Comparison of ENCODE assay signal across 24 mouse cellular contexts in the genomic region with DNA sequence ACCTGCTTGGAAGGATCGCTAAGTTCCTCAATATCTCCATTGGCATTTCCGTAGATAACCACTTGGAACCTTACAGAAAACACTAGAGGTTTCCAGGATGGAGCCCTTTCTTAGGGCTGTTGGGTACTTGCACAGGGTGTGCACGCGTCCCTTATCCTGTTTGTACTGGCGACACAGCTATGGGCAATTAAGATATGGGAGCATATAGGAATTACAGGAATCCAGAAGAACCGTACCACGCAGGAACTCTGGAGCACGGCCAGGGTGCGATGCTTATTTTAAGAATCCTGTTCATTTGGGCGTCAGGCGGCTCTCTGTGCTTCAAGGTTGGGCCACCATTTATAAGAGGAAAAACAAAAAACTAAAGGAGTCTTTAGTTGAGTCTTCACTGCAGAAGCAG. TPM values are rescaled to one million over a fixed set of nuclear protein-coding genes. Genes with fewer than 3 reads are reported as not detected.
DNase-seq lines count a peak whose midpoint lies in the region; ATAC-seq and TF ChIP-seq lines count a peak whose summit lies in the region.
"Had no signal": no experiment of that assay in that cellular context is flagged by ENCODE, and none has a peak within 500 bp of the region (broad histone marks: within the 10 kb centered on the region; RNA-seq: fewer than 3 reads in every experiment).

No protein-coding gene starts in this region.

- H3K4me1 ChIP-seq in heart, embryonic 11.5 days (ENCODE audit: control insufficient read depth, insufficient read depth, low read length), result peaks cover 23% of the 10 kb centered on the region
- no peaks in the 10 kb centered on the region for H3K4me1 ChIP-seq in liver, embryonic 16.5 days (ENCODE audit: control insufficient read depth, low read depth, low read length)
- H3K4me1 ChIP-seq in liver, embryonic 11.5 days (replicated peaks; ENCODE audit: control insufficient read depth, insufficient read depth, low read length), result 0 out of 2 replicates have a peak, but pooled peaks cover 2% of the 10 kb centered on the region
- peaks cover 44% of the 10 kb centered on the region for H3K4me1 ChIP-seq in heart, postnatal 0 days (ENCODE audit: control insufficient read depth, insufficient read depth)
- H3K4me1 ChIP-seq: liver, embryonic 13.5 days; midbrain, embryonic 10.5 days had no signal

- no peak for TF ChIP-seq CTCF in heart, postnatal 0 days (IDR thresholded peaks at IDR 0.05; ENCODE audit: low read depth)

- no peaks in the 10 kb centered on the region for H3K36me3 ChIP-seq in heart, embryonic 11.5 days (ENCODE audit: control insufficient read depth, insufficient read depth, low read length)
- H3K36me3 ChIP-seq in liver, embryonic 16.5 days (ENCODE audit: control insufficient read depth, insufficient read depth), result no peaks in the 10 kb centered on the region
- H3K36me3 ChIP-seq in liver, embryonic 11.5 days (ENCODE audit: control insufficient read depth, insufficient read depth, low read length), result no peaks in the 10 kb centered on the region
- H3K36me3 ChIP-seq in heart, postnatal 0 days (replicated peaks; ENCODE audit: control insufficient read depth, insufficient read depth, low read length), result no peaks in the 10 kb centered on the region
- H3K36me3 ChIP-seq: liver, embryonic 13.5 days; midbrain, embryonic 10.5 days; neural tube, embryonic 13.5 days had no signal

- TF ChIP-seq EP300 in heart, postnatal 0 days (IDR thresholded peaks at IDR 0.05; ENCODE audit: low read depth), result 0 out of 2 replicates have a peak, but pooled peaks have one; percentile 51

- ATAC-seq in heart, embryonic 11.5 days (replicated peaks; ENCODE audit: insufficient number of reproducible peaks, low FRiP score, low TSS enrichment), result peak; percentile 70; the same call in 1 of the 2 replicates
- peak; percentile 37; the same call in 1 of the 2 replicates for ATAC-seq in liver, embryonic 16.5 days (ENCODE audit: low read depth)
- ATAC-seq in liver, embryonic 11.5 days (replicated peaks; ENCODE audit: low FRiP score), result no peak
- ATAC-seq in heart, postnatal 0 days (ENCODE audit: insufficient read depth, low read depth), result peak; percentile 89
- ATAC-seq: CD4-positive, CD25-positive, alpha-beta regulatory T cell, adult 4 months; forebrain, embryonic 13.5 days; inflammation-experienced regulatory T-cells, adult 6 months; midbrain, embryonic 16.5 days had no signal

- no peaks in the 10 kb centered on the region for H3K27me3 ChIP-seq in heart, embryonic 11.5 days (ENCODE audit: control insufficient read depth, insufficient read depth, low read length)
- no peaks in the 10 kb centered on the region for H3K27me3 ChIP-seq in liver, embryonic 16.5 days (ENCODE audit: control insufficient read depth, insufficient read depth, low read depth, low read length)
- no peaks in the 10 kb centered on the region for H3K27me3 ChIP-seq in liver, embryonic 11.5 days (replicated peaks; ENCODE audit: control insufficient read depth, insufficient read depth, low read length)
- H3K27me3 ChIP-seq in heart, postnatal 0 days (ENCODE audit: control insufficient read depth, insufficient read depth, low read length), result no peaks in the 10 kb centered on the region
- H3K27me3 ChIP-seq: forebrain, embryonic 13.5 days; liver, embryonic 13.5 days; neural tube, embryonic 13.5 days had no signal

- no peak overlapping the region for H3K4me3 ChIP-seq in heart, embryonic 11.5 days (ENCODE audit: low read depth, low read length)
- H3K4me3 ChIP-seq in liver, embryonic 16.5 days (ENCODE audit: low read depth, low read length), result no peak overlapping the region
- no peak overlapping the region for H3K4me3 ChIP-seq in liver, embryonic 11.5 days (ENCODE audit: low read depth, low read length)
- H3K4me3 ChIP-seq in heart, postnatal 0 days (ENCODE audit: low read depth, low read length), result peak overlapping the region; percentile 16; the same call in 1 of the 2 replicates
- H3K4me3 ChIP-seq: forebrain, embryonic 13.5 days; liver, embryonic 13.5 days; midbrain, embryonic 10.5 days; myocyte; neural tube, embryonic 13.5 days had no signal

- no peak for DNase-seq in heart, adult 11 months
- no peak for DNase-seq in liver, embryonic 11.5 days (ENCODE audit: low spot score)
- DNase-seq in heart, postnatal 0 days (ENCODE audit: low spot score), result peak; percentile 82
- peak; percentile 28 for DNase-seq in lung, postnatal 10 days
- DNase-seq in gastrocnemius, postnatal 4 days (ENCODE audit: low spot score in 2 of 2), result no peak
- no peak for DNase-seq in yolk sac, embryonic 10.5 days (ENCODE audit: low spot score)
- DNase-seq: adrenal gland, postnatal 25 days; cerebellum, adult 9-10 months; gastrocnemius, postnatal 14 days; kidney, adult 2 months; kidney, postnatal 14 days; liver, embryonic 13.5 days; right cerebral cortex, postnatal 4 days; thymus, postnatal 14 days had no signal

- peak overlapping the region; percentile 78 for H3K27ac ChIP-seq in heart, embryonic 11.5 days (ENCODE audit: low read depth, low read length)
- H3K27ac ChIP-seq in liver, embryonic 16.5 days (ENCODE audit: low read length), result no peak overlapping the region
- H3K27ac ChIP-seq in liver, embryonic 11.5 days (ENCODE audit: low read depth, low read length), result no peak overlapping the region
- peak overlapping the region; percentile 54 for H3K27ac ChIP-seq in heart, postnatal 0 days (ENCODE audit: low read depth)
- H3K27ac ChIP-seq: forebrain, embryonic 13.5 days; hindbrain, embryonic 14.5 days; liver, embryonic 13.5 days; midbrain, embryonic 10.5 days; neural tube, embryonic 13.5 days had no signal

- peak overlapping the region; percentile 50 for H3K4me2 ChIP-seq in heart, embryonic 11.5 days
- H3K4me2 ChIP-seq in liver, embryonic 16.5 days (ENCODE audit: low read depth, low read length), result no peak overlapping the region
- H3K4me2 ChIP-seq in liver, embryonic 11.5 days, result no peak overlapping the region
- peak overlapping the region; percentile 49 for H3K4me2 ChIP-seq in heart, postnatal 0 days (ENCODE audit: low read depth, low read length)
- H3K4me2 ChIP-seq: forebrain, embryonic 13.5 days; hindbrain, embryonic 14.5 days; liver, embryonic 13.5 days; neural tube, embryonic 13.5 days had no signal

- no peak overlapping the region for H3K9ac ChIP-seq in heart, embryonic 11.5 days (ENCODE audit: low read depth, low read length)
- no peak overlapping the region for H3K9ac ChIP-seq in liver, embryonic 16.5 days (ENCODE audit: low read depth, low read length)
- H3K9ac ChIP-seq in liver, embryonic 11.5 days (ENCODE audit: low read depth, low read length), result no peak overlapping the region
- no peak overlapping the region for H3K9ac ChIP-seq in heart, postnatal 0 days (replicated peaks; ENCODE audit: low read depth, low read length)
- H3K9ac ChIP-seq: forebrain, embryonic 13.5 days; hindbrain, embryonic 14.5 days; liver, embryonic 13.5 days; neural tube, embryonic 13.5 days had no signal

- H3K9me3 ChIP-seq in heart, embryonic 11.5 days (replicated peaks; ENCODE audit: control insufficient read depth, low read length), result no peaks in the 10 kb centered on the region
- H3K9me3 ChIP-seq in liver, embryonic 16.5 days (replicated peaks; ENCODE audit: control insufficient read depth, low read length), result no peaks in the 10 kb centered on the region
- H3K9me3 ChIP-seq in liver, embryonic 11.5 days (ENCODE audit: control insufficient read depth, low read length), result no peaks in the 10 kb centered on the region
- H3K9me3 ChIP-seq in heart, postnatal 0 days (replicated peaks; ENCODE audit: control insufficient read depth, low read length), result no peaks in the 10 kb centered on the region
- H3K9me3 ChIP-seq: forebrain, embryonic 13.5 days; liver, embryonic 13.5 days; midbrain, embryonic 10.5 days; neural tube, embryonic 13.5 days had no signal

- 30% methylated on average over 11 of the region's 11 CpGs for WGBS in heart, embryonic 11.5 days (ENCODE audit: insufficient replicate concordance)
- WGBS in liver, embryonic 16.5 days (ENCODE audit: insufficient replicate concordance), result 70% methylated on average over 11 of the region's 11 CpGs
- WGBS in liver, embryonic 11.5 days, result 68% methylated on average over 11 of the region's 11 CpGs
- 5% methylated on average over 11 of the region's 11 CpGs for WGBS in heart, postnatal 0 days

RNA-seq across cellular contexts. Expression of gene Tgfb2, which starts 42.4 kb away (rescaled TPM):
- polyA plus RNA-seq in heart, embryonic 11.5 days (2014; fragmentation: Nextera tagmentation; extraction: Ambion mirVana), result 56.5 and 61.4 TPM in 2 replicates
- polyA plus RNA-seq in liver, embryonic 16.5 days (2015; fragmentation: Nextera tagmentation; extraction: Ambion mirVana), result 0.89 and 1.7 TPM in 2 replicates
- 18.9 and 19.6 TPM in 2 replicates for polyA plus RNA-seq in liver, embryonic 11.5 days (2014; fragmentation: Nextera tagmentation; extraction: Ambion mirVana)
- total RNA-seq in heart, postnatal 0 days (2014; rRNA removed; ENCODE audit: low replicate concordance), result 14.8 and 17.7 TPM in 2 replicates
- 19.9 and 21.0 TPM in 2 replicates for polyA plus RNA-seq in heart, postnatal 0 days (2015; fragmentation: Nextera tagmentation; extraction: Ambion mirVana)
- 10 to 100 TPM; 37.3 to 39.4 TPM for total RNA-seq in gastrocnemius, postnatal 4 days (2021)

Comparison
In these comparisons a context has a peak if more than half of its experiments do, and no peak if none do; other contexts are left out.
1. DNase-seq: peak in heart, postnatal 0 days (single experiment) and lung, postnatal 10 days (single experiment); none in heart, adult 11 months (single experiment), liver, embryonic 11.5 days (single experiment), gastrocnemius, postnatal 4 days (0 of 2) and yolk sac, embryonic 10.5 days (single experiment).
2. H3K27ac ChIP-seq: peak in heart, embryonic 11.5 days (single experiment) and heart, postnatal 0 days (single experiment); none in liver, embryonic 16.5 days (single experiment) and liver, embryonic 11.5 days (single experiment).
3. H3K4me2 ChIP-seq: peak in heart, embryonic 11.5 days (single experiment) and heart, postnatal 0 days (single experiment); none in liver, embryonic 16.5 days (single experiment) and liver, embryonic 11.5 days (single experiment).